Mouse (Mus musculus) brain, embryonic 18.5 days (tissue): ENCODE data around the gene Kcnj3.

Source experiments
- DNase-seq: peaks from one replicate; pipeline ENCODE4 v3.0.0-alpha.2; 2012; ENCODE audit warnings: low read depth, low spot score

The Kcnj3 gene

DNA sequence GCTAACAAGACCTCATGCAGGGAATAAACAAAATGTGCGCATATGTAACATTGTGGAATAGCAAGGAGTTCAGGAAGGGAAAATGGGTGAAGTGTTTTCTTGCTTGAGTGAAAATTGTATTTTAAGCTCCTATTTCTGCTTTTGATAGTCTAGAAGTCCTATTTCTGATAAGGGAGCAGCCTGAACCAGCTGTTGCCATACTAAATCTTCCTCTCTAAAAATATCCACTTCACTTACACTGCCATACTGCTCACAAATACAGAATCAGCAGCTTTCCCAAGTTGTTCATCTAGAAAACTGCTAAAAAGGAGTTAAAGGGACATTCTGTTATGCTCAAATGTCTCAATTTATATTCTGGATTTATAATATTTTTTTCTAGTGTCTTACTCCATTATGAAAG, 69.9 kb downstream of the Kcnj3 start:
- no peak for DNase-seq

- no peak for DNase-seq
Measured at GRCm38 (mm10) chr2:55517297-55517696, 81.5 kb downstream of the Kcnj3 start.

GRCm38 (mm10) chr2:55532738-55533491, 97.1 kb downstream of the Kcnj3 start:
- DNase-seq, result no peak

GRCm38 (mm10) chr2:55534946-55535345, 99.2 kb downstream of the Kcnj3 start:
- no peak for DNase-seq

DNA sequence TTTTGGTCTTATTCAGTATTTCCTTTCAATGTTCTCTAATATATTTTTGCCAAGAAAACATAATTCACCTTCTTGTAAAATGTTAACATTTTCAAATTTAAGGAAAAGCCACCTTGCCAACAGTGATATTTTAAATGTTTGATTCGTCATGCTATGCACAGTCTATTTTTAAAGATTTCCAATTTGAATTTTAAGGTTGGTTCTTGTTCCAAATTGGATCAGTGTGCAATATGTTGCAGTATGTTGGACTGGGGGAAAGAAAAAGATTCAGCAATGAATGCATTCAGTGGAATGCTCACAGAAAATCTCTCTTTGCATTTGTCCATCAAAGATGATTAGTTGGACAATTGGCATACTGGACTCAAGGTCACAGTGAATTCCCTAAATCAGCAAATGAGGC, 99.7 kb downstream of the Kcnj3 start:
- DNase-seq, result peak; percentile 18

GRCm38 (mm10) chr2:55547612-55548011, 111.8 kb downstream of the Kcnj3 start:
- DNase-seq, result no peak

GRCm38 (mm10) chr2:55558368-55558985, 122.7 kb downstream of the Kcnj3 start:
- no peak for DNase-seq

- no peak for DNase-seq
Measured at GRCm38 (mm10) chr2:55569291-55569690, 133.5 kb downstream of the Kcnj3 start.

- no peak for DNase-seq
Measured at GRCm38 (mm10) chr2:55571425-55571824, 135.7 kb downstream of the Kcnj3 start.

DNA sequence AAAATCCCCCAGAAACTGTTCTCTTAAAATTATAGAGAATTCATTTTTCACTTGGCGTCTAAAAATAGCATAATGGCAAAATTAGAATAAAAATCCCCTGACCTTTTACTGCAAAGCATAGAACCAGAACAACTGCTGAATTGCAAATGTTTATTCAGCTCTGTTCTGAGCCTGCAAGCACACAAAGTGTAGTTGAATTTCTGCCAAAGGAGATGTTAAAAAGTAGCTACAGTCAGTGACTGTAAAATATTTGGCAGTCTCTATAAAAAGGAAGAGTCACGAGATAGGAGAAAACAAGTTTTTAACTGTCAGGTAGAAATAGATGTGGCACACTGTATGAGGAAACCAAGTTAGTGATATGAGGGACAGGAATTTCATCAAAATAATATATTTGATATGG, 144.5 kb downstream of the Kcnj3 start:
- no peak for DNase-seq

GRCm38 (mm10) chr2:55591226-55591988, 155.6 kb downstream of the Kcnj3 start:
- DNase-seq, result no peak
